Mouse (Mus musculus) erythroid progenitor cell, adult 5-6 weeks (primary cell): ENCODE measurements around the gene Zp1. TPM values are rescaled to one million over a fixed set of nuclear protein-coding genes. Genes with fewer than 3 reads are reported as not detected.
A peak's percentile ranks its signal among the peaks of the same experiment; 100 is the strongest.

Source experiments
- ATAC-seq: replicated peaks from 2 replicates; pipeline ENCODE4 v1.8.0; 2016; ENCODE audit warnings: moderate number of reproducible peaks, mild to moderate bottlenecking, moderate TSS enrichment, inconsistent platforms; ENCODE audit not compliant: poor library complexity, low FRiP score, severe bottlenecking
- total RNA-seq, 2 experiments: library from RNA; stranded (forward) in 1 of 2; stranded (reverse) in 1 of 2; fragments of 150-400 nt in 1 of 2; fragments of 186-747, 209-891 nt in 1 of 2; gene quantifications; 2 replicates each; pipeline versions ENCODE4 v1.2.3 to v1.2.4; 2015 to 2017; ENCODE audit warnings: low replicate concordance in 2 of 2

Zp1 gene
- total RNA-seq, 2 experiments from 2014 or later, result not detected

DNA sequence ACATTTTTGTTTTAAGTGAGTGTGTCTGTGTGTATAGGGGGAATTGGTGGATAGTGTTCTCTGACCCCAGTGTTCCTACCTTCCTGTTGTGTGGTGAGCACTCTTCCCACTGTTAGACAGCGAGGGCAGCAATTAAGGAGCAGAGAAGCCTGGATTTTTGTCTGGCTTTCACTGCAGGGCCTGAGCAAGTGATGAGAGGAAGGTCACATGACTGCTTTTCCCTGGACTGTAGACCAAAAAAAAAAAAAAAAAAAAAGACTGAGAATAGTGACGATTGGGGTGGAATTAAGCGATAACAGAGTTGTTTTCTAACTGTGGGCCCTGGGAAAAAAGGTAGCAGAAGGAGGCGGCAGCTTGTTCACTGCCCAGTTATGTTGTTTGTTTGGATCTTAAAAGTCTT is 6.2 kb upstream of the Zp1 start:
- no peak for ATAC-seq

DNA sequence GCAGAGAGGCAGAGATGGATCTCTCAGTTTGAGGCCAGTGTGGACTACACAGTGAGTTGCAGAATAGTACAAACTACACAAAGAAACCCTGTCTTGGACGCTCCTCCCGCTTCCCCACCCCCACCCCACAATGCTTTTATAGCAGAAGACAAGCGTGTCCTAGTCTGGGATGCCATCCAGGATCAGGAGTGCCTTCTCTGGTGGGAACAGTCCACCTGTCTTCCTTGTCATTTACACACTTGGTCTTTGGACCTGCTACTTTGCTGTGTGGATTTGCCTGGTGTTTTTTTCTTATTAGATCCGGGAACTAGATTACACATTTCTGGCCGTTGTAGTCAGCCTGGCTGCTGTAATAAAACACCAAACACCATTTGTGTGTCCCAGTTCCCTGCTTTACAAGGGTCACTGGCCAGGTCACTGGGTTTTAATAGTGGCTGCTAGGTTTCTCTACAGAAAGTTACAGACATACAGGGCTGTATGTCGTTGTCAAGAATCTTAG is 5.7 kb upstream of the Zp1 start:
- ATAC-seq, result no peak

DNA sequence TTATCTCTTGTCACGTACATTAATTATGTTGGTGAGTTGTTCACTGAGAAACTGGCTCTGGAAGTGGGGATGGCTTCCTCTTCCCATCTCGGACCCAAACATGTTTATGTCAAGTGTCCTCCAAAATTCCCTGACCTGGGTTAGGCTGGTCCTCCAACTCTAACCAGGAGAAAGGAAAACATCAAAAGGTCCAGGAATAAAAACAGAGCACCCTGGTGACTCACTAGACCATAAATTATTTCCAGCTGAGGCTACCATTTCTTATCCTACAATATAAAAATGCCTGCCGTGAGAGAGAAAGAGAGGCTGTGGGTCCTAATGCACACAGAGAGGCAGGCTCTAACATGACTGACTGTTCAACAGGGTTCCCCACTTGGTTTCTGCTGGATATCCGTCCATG is 3.8 kb upstream of the Zp1 start:
- no peak for ATAC-seq

DNA sequence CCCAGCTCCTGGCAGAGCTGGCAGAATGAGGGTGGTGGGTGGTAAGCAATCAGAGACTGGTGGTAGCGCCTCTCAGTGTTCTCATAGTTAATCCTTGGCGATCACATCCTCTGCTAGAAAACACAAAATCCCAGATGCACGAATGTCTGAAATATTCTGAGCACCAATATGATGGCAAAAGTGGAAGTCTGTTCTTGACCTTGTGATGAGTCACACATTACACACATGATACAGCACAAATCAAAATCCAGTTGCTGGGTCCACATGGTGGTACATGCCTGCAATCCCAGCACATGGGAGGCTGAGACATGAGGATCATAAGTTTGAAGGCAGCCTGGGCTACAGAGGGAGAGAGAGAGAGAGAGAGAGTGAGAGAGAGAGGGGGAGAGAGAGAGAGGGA is 626 bp upstream of the Zp1 start:
- no peak for ATAC-seq

DNA sequence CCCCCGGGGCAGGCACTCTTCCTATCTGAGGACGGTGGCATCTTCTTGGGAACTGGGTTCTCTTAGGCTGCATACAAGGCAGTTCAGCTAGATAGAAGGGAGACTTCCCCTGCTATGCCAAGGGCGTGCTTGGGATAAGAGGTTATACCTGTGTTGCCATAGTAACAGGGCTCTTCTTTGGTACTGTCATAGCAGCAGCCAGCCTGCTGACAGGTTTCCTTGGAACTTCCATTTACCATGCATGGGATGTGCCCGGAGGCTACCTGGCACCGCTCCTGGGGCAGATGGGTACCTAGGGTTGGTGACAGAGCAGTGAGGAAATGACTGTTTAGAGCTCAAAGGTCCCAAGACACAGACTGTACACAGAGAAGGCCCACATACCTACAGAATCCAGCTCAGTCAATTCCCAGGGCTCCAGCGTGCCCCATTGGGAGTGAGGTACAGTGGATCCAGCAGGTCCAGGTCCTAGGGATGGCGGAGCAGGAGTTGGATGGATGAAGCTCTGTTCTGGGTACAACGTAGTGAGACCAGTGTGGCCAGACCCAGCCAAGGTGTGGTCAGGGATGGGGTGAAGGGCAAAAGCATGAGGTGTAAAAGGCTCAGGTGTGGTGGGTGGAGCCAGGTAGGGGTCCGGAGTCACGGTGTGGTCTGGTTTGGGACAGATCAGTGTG is 2.0 kb downstream of the Zp1 start:
- no peak for ATAC-seq

DNA sequence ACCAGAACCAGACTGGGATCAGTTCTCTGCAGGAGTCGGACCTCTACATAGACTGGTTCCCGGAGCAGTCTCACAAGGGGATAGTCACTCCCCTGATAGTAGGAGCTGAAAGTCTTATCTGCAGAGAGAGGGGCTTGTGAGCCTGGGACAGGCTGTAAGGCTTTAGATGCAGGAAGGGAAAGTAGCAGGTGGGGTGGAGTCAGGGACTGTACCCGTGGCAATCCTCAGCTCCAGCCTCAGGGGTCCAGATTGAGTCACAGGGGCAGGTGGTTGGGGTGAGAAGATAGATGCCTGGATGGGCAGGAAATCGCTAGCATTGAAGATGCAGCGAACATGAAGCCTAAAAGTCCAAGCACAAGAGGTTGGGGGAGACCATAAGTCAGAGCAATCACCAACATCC is 3.9 kb downstream of the Zp1 start:
- no peak for ATAC-seq

DNA sequence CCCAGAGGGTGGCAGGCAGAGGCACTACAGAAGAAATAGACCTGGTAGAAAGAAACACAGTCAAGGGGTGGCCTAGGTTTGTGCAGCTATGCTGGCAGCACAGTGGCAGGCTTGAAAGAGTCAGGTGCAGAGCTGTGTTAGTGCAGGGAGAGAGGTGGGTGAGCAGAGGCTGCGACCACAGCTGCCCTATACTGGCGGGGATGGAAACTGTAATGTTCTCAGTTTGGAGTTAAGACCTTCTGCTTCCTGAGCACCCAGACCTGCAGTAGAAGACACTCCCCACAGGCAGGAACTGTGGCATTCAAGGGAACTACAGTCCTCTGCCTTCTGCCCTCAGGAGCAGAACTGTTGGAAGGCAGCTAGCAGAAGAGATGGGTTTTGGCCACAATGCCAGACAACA is 5.6 kb downstream of the Zp1 start:
- ATAC-seq, result no peak

DNA sequence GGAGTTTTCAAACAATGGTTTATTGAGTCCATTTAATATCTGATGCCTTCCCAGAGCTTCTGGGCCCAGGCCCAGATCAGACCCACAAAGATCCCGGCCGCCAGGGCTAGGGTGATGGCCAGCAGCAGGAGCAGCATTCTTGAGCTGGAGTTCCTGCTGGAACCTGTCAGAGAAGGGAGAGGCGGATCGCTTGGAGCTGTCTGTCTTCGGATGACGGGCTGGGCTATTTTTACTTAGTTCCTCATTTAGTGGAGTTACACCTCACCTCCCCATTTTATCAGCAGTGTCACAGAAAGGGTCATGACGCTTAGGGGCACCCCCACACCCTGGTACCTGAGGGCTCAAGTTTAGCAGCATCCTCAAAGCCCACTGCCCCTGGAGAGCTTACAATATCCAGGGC is 6.1 kb downstream of the Zp1 start:
- no peak for ATAC-seq

DNA sequence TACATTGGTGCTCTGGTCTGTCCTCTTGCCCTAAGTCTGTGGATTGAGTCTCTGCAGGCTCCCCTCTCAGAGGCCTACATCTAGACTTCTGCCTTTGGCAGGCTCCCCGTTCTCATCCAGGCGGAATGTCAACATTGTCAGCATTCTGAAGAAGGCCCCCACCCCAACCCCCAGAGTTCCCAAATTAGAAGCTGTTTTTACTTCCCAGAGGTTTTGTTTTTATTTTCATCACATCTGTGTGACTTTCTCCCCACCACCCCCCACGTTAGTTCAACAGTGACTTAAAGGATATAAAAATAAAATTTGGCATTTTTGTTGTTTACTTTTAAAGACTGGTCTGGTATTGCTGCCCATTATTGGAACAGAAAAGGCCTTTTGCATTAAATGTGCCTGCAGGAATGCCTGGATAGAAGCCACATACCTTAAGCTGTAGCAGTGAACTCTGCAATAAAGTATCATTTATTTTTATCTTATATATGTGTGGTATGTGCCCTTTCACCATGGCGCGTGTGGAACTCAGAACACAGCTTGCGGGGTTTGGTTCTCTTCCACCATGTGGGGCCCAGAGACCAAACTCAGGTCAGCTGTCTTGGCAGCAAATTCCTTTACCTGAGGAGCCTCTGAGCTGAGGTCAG is 11.2 kb downstream of the Zp1 start:
- no peak for ATAC-seq

DNA sequence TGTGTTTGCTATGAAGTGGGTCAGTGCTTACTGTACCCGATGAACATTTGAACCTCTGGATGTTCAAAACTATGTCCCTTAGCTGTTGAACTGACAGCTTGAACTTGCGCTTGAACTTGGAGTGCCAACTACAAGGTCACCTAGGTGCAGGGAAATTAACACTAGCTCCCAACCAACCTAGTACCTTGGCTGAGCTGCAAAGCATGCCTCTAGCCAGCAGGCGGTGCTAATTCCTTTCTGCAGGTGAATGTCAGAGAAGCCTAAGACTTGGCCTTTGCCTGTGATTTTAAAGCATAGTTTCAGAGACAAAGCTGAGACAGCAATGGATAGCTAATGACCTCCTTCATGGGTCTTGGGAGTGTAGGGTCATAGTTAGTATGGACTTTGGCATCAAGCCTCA is 12.5 kb downstream of the Zp1 start:
- ATAC-seq, result no peak

DNA sequence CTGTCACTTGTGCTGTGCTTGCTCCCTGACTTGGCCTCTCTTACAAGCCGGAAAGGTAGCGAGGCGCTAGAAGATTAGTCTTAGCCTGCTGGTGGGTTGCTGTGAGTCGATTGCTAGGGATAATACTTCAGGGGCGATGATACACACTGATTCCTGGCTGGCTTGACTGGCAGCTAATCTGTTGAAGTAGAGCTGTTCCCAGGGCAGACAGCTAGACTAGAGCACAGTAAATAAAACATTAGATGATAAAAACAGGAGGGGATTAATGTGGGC is 14.8 kb downstream of the Zp1 start:
- no peak for ATAC-seq

DNA sequence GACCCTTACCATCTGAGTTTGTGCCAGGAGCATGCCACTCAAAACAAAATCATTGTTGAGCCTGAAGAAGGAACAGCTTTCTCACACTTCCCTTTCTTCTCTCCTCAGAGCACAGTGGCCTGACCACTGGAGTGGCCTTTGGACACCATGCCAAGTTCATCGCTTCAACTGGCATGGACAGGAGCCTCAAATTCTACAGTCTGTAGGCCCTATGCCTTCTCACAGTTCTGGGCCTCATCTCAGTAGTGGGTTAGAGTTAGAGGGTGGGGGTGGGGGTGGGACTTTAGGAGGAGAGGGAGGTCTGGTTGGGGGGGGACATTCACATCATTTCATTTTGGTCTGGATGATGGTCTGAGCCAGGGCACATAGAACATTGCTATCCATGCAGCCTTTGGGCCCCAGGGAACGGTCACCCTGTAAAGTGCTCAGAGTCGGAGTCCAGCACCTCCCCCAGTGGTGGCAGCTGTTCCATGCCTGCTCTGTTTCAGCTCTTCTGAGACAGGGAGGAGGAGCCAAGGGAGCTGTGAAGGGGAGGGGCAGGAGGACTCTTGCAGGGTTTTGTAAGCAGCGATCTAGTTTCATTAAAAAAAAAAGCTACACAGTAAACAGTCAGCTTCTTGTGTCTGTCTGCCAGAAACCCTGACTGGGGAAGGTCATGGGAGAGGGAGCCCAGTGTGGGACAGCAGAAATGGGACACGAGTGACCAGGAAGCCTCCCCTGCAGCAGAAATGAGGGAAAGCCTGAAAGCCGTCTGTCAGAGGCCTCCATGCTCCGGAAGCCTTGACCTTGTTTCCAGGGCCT is 15.3 kb downstream of the Zp1 start:
- ATAC-seq, result no peak

DNA sequence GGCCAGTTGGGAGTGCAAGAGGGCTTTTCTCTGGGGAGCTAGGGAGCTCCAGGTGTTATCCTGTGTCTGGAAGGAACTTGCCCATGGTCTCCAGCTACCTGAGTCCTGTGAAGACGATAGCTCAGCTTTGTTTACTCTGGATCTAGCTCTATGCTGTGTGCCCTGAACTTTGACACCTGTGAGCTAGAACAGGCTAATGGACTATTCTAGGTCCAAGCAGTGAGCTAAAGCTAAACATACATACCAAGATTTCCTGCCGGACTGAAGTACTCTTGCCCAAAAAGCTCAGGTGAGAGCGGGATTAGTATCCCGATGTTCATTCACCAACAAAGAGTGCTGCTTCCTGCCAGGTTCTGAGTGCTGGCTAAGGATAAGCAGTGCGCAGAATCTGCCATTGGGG is 15.9 kb downstream of the Zp1 start:
- no peak for ATAC-seq

DNA sequence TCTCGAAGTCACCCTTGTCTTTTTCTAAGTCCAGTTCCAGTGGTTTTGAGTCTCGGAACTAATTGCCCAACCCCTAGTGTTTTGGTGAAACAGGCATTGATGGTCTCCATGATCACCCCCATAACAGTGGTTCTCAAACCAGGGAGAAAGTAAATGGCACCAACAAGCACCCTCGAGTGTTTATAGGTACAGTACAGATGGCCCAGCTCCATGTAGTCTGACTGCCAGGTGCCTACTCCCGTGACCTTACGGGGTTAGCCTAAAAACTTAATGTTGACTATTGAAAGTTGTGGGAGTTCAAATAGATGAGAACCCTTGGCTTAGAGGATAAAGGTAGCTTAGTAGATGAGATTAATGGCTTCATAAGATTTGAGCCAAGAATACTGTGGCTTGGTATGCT is 19.4 kb downstream of the Zp1 start:
- ATAC-seq, result no peak

DNA sequence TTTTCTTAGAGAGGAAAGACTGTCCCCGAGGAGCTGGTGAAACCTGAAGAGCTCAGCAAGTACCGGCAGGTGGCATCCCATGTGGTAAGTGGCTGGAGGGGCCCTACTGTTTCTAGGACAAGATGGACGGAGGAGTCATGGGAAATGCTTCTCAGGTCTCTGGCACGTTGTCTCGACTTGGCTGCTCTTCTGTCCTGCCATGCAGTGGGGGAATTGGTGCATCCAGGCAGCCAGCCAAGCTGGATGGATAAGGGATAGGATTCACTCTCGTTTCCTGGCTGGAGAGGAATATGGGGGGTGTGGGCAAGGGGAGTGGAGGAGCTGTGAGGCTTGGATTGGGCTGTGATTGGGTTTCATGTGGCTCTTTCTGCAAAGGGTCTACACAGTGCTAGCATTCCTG is 20.1 kb downstream of the Zp1 start:
- ATAC-seq, result no peak

DNA sequence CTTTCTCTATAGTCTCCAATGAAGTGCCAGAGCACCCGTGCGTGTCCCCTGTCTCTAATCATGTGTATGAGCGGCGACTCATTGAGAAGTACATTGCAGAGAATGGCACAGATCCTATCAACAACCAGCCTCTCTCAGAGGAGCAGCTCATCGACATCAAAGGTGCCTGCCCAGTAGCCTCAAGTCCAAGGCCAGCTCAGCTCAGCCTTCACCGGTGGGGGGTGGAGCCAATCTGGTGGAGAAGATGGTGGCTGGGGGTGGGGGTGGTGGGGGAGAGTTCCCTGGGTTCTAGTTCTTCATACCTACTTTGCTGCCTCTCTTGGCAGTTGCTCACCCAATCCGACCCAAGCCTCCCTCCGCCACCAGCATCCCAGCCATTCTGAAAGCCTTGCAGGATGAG is 22.9 kb downstream of the Zp1 start:
- ATAC-seq, result no peak

DNA sequence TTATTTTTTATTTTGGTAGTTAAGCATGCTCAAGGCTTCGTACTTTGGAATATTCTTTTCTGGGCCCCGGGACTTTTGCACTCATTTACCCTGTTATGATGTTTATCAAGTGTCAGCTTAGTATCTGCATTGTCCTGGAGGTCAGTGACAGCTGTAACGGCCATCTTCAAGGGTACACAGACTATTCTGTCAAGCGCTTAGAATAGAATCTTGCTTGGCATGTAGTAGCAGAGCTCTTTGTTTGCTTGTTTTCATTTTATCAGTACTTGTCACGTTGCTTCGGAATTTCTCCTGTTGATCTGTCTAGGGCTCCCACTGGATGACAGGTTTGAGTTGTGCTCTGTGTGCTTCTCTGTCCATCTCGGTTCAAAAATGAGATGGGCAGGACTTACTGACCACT is 23.6 kb downstream of the Zp1 start:
- ATAC-seq, result no peak

DNA sequence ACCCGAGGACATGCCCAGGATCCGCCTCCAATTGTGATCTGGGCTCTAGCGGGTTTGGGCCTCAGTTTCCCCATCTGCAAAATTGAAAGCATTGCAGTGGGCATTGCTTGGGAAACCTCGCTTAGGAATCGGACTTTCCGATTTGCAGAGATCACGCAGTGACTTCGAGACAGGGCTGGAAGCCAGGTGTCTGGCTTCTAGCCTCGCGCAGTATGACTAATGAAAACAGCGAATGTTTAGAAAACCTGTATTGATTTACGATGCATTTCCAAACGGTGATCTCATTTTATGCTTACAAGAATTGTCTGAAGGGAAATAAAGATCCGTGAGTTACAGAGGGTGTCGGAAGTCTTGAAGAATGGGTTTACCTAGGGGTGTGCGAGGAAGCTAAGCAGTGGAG is 24.7 kb downstream of the Zp1 start:
- ATAC-seq, result no peak

DNA sequence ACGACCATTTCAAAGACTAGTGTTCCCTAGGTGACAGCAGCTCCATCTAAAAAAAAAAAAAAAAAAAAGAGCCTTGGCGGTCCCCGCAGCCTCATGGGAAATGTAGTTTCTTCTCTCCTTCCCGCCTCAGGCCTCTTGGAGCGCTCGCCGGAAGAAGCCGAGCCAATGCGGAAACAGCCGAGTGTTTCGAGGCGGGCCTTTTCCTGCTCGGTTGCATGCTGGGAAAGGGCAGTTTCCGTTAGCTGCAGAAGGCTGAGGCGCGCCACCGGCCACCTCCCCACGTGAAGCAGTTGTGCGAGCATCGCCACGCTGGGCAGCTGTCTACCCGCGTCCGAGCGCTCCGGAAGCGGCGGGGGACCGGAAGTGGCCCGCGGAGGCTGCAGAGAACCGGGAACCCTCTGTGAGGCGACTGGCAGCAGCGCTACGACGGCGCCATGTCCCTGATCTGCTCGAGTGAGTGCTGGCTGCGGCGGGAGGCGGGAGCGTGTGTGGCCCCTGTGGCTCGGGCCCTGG is 25.4 kb downstream of the Zp1 start, which contains the start of gene Prpf19:
Gene Prpf19, plus strand, starts transcription at position 216 of the 513 bp plus-strand sequence.
- ATAC-seq, result peak; percentile 99

DNA sequence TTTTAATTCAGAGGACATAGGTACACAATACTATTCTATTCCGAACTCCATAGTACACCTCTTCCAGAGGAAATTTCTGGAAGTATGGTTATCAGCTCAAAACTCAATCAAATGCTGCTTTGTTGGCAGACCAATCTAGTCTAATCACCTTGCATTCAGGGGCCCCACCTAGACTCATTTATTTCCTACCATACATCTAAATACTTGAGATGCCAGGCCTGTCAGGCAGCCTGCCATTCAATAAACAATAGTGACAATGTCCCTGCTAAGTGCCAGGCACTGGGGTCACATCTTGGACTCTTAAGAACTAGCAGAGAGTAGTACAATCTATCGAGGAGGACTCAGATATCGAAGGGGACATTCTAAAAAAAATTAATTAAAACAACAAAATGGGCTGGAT is 28.2 kb downstream of the Zp1 start:
- no peak for ATAC-seq
